Mouse (Mus musculus) thymus, adult 2 months (tissue): Measurements from ENCODE around the gene Cdsn.

ENCODE experiments used
- CTCF ChIP-seq: fragments of 200-500 bp; IDR thresholded peaks from 2 replicates; pipeline ENCODE4 v1.5.1; 2012; ENCODE audit warnings: mild to moderate bottlenecking, control low read depth, low read length, moderate library complexity, borderline replicate concordance; ENCODE audit not compliant: control insufficient read depth, poor library complexity, insufficient read depth; ENCODE audit errors: extremely low read depth
- POLR2A ChIP-seq: fragments of 200-500 bp; IDR thresholded peaks from 2 replicates; pipeline ENCODE4 v1.6.1; 2012; ENCODE audit warnings: mild to moderate bottlenecking, low read length, control low read depth, moderate library complexity; ENCODE audit not compliant: control insufficient read depth, poor library complexity, insufficient read depth; ENCODE audit errors: extremely low read depth

GRCm38 (mm10) chr17:35554761-35555397 lies 3.0 kb downstream of the Cdsn start:
- TF ChIP-seq POLR2A (no peak), CTCF (no peak)
